Mouse (Mus musculus) hindbrain, embryonic 12.5 days (tissue): Measurements from ENCODE around the gene Trmt61a. TPM values are rescaled to one million over a fixed set of nuclear protein-coding genes. Genes with fewer than 3 reads are reported as not detected.

Source experiments
- ATAC-seq: fragments of 200-750 bp; cut with Nextera tagmentation; 2 replicates; pipeline ENCODE4 v1.8.0; 2017; ENCODE audit warnings: moderate TSS enrichment; ENCODE audit not compliant: low FRiP score
- H3K27ac ChIP-seq: fragments of 300-500 bp; sonication (generic); 2 replicates; pipeline ENCODE4 v1.5.1; 2016; ENCODE audit warnings: mild to moderate bottlenecking
- H3K27me3 ChIP-seq: fragments of 300-500 bp; sonication (generic); 2 replicates; pipeline ENCODE4 v1.6.1; 2016; ENCODE audit warnings: mild to moderate bottlenecking
- H3K36me3 ChIP-seq: fragments of 300-500 bp; sonication (generic); 2 replicates; pipeline ENCODE4 v1.6.1; 2016; ENCODE audit warnings: mild to moderate bottlenecking
- H3K4me1 ChIP-seq: fragments of 300-500 bp; sonication (generic); 2 replicates; pipeline ENCODE4 v1.6.1; 2016
- H3K4me2 ChIP-seq: fragments of 300-500 bp; sonication (generic); replicated peaks from 2 replicates; pipeline ENCODE4 v1.6.1; 2016; ENCODE audit warnings: mild to moderate bottlenecking
- H3K4me3 ChIP-seq: fragments of 300-500 bp; sonication (generic); 2 replicates; pipeline ENCODE4 v1.5.1; 2016; ENCODE audit warnings: mild to moderate bottlenecking
- H3K9ac ChIP-seq: fragments of 300-500 bp; sonication (generic); 2 replicates; pipeline ENCODE4 v1.6.1; 2016; ENCODE audit warnings: mild to moderate bottlenecking, moderate library complexity
- H3K9me3 ChIP-seq: fragments of 300-500 bp; sonication (generic); replicated peaks from 2 replicates; pipeline ENCODE4 v1.6.1; 2016; ENCODE audit warnings: mild to moderate bottlenecking
- WGBS: fragments of 180-500 bp; shearing (Covaris S2); methylation state at CpG from one replicate; pipeline ENCODE4 v1.1.7; 2016; 5-methylcytosine and 5-hydroxymethylcytosine counted together
- polyA plus RNA-seq: library from polyadenylated mRNA; unstranded; fragments of >200 nt; fragmentation: Nextera tagmentation; extraction: Ambion mirVana; gene quantifications from 2 replicates; pipeline ENCODE4 v1.2.1, GENCODE M21; 2016

The Trmt61a gene
- polyA plus RNA-seq, 1 experiment from 2014 or later: 10.7 TPM

DNA sequence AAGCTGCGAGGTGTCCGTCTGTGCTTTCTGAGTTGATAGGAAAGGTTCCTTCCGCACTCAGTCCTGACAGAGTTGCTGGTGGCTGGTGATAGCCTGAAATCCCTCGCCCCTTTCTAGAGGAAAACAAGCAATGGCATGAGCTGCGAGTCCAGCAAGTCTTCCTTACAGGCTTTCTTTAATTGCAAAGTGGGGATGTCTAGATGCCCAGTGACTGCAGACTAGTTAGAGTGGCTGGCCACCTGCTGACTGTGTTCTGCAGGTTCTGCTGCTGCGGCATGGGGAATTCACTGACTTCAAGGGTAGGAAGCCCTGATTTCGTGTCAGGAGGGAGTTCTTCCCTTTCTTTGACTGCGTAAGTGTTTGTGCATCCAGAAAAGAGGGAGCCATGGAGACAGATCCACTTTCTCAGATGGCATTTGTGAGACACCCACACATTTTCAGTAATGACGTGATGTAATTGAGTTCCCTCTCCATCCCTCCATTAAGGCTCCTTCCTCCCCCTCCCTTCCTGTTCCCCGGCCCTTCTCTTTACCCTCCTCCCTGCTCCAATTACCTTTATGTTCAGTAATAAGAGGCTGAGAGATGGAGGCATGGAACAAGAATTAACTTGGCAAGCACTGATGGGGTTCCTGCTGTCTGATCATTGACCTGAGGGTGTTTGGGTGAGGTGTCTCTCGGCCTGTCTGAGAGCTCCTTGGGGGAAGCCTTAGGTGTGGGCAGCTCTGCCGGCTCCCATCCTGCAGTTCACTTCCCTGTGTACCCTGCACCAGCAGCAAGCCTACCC lies 47.6 kb downstream of the Trmt61a start:
- H3K4me3 ChIP-seq: no peak overlapping the region
- peaks cover 7% of the 10 kb centered on the region for H3K4me1 ChIP-seq
- peak overlapping the region; percentile 55 for H3K27ac ChIP-seq
- H3K9ac ChIP-seq: 0 out of 2 replicates have a peak overlapping the region, but pooled peaks have one; percentile 38
- no peak for ATAC-seq
- H3K9me3 ChIP-seq: no peaks in the 10 kb centered on the region
- peaks cover 32% of the 10 kb centered on the region; the same call in 1 of the 2 replicates for H3K36me3 ChIP-seq
- no peaks in the 10 kb centered on the region for H3K27me3 ChIP-seq
- no peak overlapping the region for H3K4me2 ChIP-seq
- 64% methylated on average over 12 of the region's 12 CpGs for WGBS

- H3K4me3 ChIP-seq: no peak overlapping the region
- H3K27ac ChIP-seq: 0 out of 2 replicates have a peak overlapping the region, but pooled peaks have one; percentile 30
- no peaks in the 10 kb centered on the region for H3K9me3 ChIP-seq
- 66% methylated on average over 4 of the region's 4 CpGs for WGBS
- H3K36me3 ChIP-seq: peaks cover 32% of the 10 kb centered on the region; the same call in 1 of the 2 replicates
- H3K27me3 ChIP-seq: no peaks in the 10 kb centered on the region
- H3K9ac ChIP-seq: no peak overlapping the region
- no peak for ATAC-seq
- H3K4me1 ChIP-seq: peaks cover 7% of the 10 kb centered on the region
- no peak overlapping the region for H3K4me2 ChIP-seq
Observed at GRCm38 (mm10) chr12:111726122-111726463, 48.2 kb downstream of the Trmt61a start.

GRCm38 (mm10) chr12:111727956-111728355 lies 50.1 kb downstream of the Trmt61a start:
- no peak overlapping the region for H3K4me3 ChIP-seq
- no peaks in the 10 kb centered on the region for H3K27me3 ChIP-seq
- no peak overlapping the region for H3K4me2 ChIP-seq
- peaks cover 10% of the 10 kb centered on the region for H3K4me1 ChIP-seq
- H3K9ac ChIP-seq: no peak overlapping the region
- 90% methylated on average over 1 of the region's 1 CpGs for WGBS
- H3K36me3 ChIP-seq: peaks cover 40% of the 10 kb centered on the region; the same call in 1 of the 2 replicates
- no peaks in the 10 kb centered on the region for H3K9me3 ChIP-seq
- no peak for ATAC-seq
- H3K27ac ChIP-seq: no peak overlapping the region

GRCm38 (mm10) chr12:111731822-111732807 lies 54.2 kb downstream of the Trmt61a start:
- ATAC-seq: peak; percentile 86
- H3K4me2 ChIP-seq: peak overlapping the region; percentile 38
- peaks cover 3% of the 10 kb centered on the region; the same call in 1 of the 2 replicates for H3K4me1 ChIP-seq
- H3K36me3 ChIP-seq: peaks cover 22% of the 10 kb centered on the region; the same call in 1 of the 2 replicates
- no peak overlapping the region for H3K4me3 ChIP-seq
- H3K27ac ChIP-seq: no peak overlapping the region
- H3K9me3 ChIP-seq: no peaks in the 10 kb centered on the region
- H3K27me3 ChIP-seq: no peaks in the 10 kb centered on the region
- 32% methylated on average over 30 of the region's 30 CpGs for WGBS
- H3K9ac ChIP-seq: 0 out of 2 replicates have a peak overlapping the region, but pooled peaks have one; percentile 20

GRCm38 (mm10) chr12:111732921-111733320 lies 55.0 kb downstream of the Trmt61a start:
- Histone ChIP-seq H3K9ac (0 out of 2 replicates have a peak overlapping the region, but pooled peaks have one; percentile 10), H3K27me3 (no peaks in the 10 kb centered on the region), H3K36me3 (peaks cover 22% of the 10 kb centered on the region; the same call in 1 of the 2 replicates), H3K4me1 (peaks cover 3% of the 10 kb centered on the region; the same call in 1 of the 2 replicates), H3K4me3 (no peak overlapping the region), H3K4me2 (no peak overlapping the region), H3K9me3 (no peaks in the 10 kb centered on the region), H3K27ac (no peak overlapping the region)
- peak; percentile 35 for ATAC-seq
- WGBS: 61% methylated on average over 5 of the region's 5 CpGs

Other genes starting within 250 kb of the Trmt61a start
- 3.7 and 4.1 TPM in 2 replicates for gene Tnfaip2, start 235.6 kb upstream of the Trmt61a start, polyA plus RNA-seq
- 9.4 and 14.3 TPM in 2 replicates for gene Gm266, start 192.3 kb upstream of the Trmt61a start, polyA plus RNA-seq
- 662 and 672 TPM in 2 replicates for gene Eif5, start 140.1 kb upstream of the Trmt61a start, polyA plus RNA-seq
- gene Mark3, start 103.6 kb upstream of the Trmt61a start, polyA plus RNA-seq: 80.7 and 82.0 TPM in 2 replicates
- gene Ckb, start 5.8 kb upstream of the Trmt61a start, polyA plus RNA-seq: 1,558 and 1,759 TPM in 2 replicates
- 60.4 and 62.3 TPM in 2 replicates for gene Bag5, start 35.2 kb downstream of the Trmt61a start, polyA plus RNA-seq
- gene Apopt1, start 35.2 kb downstream of the Trmt61a start, polyA plus RNA-seq: 49.9 and 54.0 TPM in 2 replicates
- gene Klc1, start 80.7 kb downstream of the Trmt61a start, polyA plus RNA-seq: 430 and 446 TPM in 2 replicates
- gene Xrcc3, start 135.8 kb downstream of the Trmt61a start, polyA plus RNA-seq: 5.8 and 6.4 TPM in 2 replicates
- 53.5 and 56.8 TPM in 2 replicates for gene Zfyve21, start 136.1 kb downstream of the Trmt61a start, polyA plus RNA-seq
- gene Ppp1r13b, start 230.0 kb downstream of the Trmt61a start, polyA plus RNA-seq: 18.5 and 21.4 TPM in 2 replicates